Mouse (Mus musculus): ENCODE measurements around the gene Gm10277. TPM values are rescaled to one million over a fixed set of nuclear protein-coding genes. Genes with fewer than 3 reads are reported as not detected.

The Gm10277 gene
- total RNA-seq (2015) (not detected in 2 replicates), total RNA-seq (2017) (not detected in 2 replicates)

DNA sequence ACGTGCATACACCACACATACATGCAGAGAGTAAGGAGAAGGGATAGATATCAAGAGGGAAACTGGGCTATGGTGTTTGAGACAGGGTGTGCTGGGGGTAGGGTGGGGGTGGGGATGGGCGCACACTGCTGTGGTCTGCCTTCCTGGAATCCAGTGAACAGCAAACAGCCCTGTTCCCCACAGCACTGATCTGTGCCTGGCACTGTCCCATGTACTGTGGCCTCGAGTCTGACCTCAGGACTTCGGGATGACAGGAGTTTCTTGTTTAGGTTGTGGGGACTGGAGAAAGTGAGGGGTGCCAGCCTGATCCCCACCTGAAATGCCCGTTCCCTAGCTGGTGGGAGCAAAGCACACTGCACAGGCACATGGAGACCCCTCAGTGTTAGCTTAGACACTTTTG is at the start of gene Gm10277:
Gm10277 (minus strand) TSS at position 41 of the 400 bp plus-strand sequence.
- no peak for ATAC-seq (replicated peaks; ENCODE audit: poor library complexity)

- no peak for ATAC-seq (replicated peaks; ENCODE audit: poor library complexity)
Observed at GRCm38 (mm10) chr11:77836751-77837150, 49.2 kb upstream of the Gm10277 start.

DNA sequence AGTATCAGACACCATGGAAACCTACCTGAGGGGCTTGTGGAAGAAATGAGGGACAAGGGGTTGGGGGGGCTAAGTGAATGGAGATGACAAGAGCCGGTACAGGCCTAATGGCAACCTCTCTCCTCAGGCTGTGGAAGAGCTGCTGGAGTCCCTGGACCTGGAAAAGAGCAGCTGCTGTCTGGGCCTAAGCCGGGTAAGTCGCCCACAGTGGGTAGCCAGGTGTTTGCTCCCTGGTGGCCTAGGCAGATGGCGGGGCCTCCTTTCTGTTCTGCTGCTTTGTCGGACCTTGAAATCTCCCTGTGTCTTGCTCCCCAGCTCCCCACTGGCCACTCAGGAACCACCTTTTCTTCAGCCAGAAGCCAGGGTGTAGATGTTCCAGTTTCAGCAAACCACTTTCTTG is 48.7 kb upstream of the Gm10277 start:
- no peak for ATAC-seq (replicated peaks; ENCODE audit: poor library complexity)

DNA sequence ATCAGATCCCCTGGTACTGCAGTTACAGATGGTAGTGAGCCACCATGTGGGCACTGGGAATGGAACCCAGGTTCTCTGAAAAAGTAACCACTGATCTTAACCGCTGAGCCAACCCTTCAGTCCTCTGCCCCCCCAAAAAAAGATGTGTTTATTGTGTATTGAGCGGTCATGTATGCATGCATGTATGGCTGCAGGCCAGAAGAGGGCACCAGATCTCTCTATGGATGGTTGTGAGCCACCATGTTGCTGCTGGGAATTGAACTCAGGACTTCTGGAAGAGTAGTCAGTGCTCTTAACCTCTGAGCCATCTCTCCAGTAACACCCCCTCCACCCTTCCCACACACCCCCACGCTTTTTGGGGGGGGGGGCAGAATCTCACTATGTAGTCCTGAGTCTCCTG is 47.6 kb upstream of the Gm10277 start:
- ATAC-seq (replicated peaks; ENCODE audit: poor library complexity): no peak

GRCm38 (mm10) chr11:77832541-77832940 is 45.0 kb upstream of the Gm10277 start:
- no peak for ATAC-seq (replicated peaks; ENCODE audit: poor library complexity)

DNA sequence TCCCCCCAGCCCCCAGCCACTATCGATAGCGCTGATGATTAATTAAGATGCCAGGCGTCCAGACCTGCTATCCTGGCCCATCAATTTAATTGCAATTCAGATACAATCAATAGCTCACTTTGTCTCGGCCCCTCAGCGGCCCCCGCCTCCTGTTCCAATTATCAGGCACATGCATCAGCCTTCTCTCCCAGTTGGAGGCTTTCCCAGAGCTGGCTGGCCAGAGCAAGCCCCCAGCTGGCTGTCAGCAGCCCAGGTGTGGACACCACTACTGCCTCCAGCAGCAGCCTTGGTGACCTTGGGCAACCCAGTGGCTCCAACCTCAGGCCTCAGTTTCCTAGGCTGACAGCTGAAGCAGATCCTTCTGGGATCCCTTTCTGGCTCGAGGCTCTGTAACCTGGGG is 43.3 kb upstream of the Gm10277 start:
- no peak for ATAC-seq (replicated peaks; ENCODE audit: poor library complexity)

- ATAC-seq (replicated peaks; ENCODE audit: poor library complexity): no peak
Observed at GRCm38 (mm10) chr11:77829043-77829841, 41.7 kb upstream of the Gm10277 start.

DNA sequence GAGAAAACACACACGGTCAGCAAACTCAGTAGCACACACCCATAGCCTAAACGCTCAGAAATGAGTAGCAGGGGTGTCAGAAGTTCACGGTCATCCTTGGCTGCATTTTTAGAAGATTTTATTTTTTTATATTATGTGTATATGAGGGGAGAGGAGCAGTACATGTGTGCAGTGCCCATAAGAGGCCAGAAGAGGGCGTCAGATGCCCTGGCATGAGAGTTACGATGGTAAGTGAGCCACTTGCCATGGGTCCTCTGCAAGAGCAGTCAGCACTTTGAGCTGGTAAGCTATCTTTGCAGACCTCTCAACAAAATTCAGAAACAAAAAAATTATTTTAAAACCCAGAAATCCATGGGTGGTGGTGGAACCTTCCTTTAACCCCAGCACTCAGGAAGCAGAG is 40.6 kb upstream of the Gm10277 start:
- no peak for ATAC-seq (replicated peaks; ENCODE audit: poor library complexity)

- peak; percentile 79 for ATAC-seq (replicated peaks; ENCODE audit: poor library complexity)
Observed at GRCm38 (mm10) chr11:77827241-77827995, 39.9 kb upstream of the Gm10277 start.

DNA sequence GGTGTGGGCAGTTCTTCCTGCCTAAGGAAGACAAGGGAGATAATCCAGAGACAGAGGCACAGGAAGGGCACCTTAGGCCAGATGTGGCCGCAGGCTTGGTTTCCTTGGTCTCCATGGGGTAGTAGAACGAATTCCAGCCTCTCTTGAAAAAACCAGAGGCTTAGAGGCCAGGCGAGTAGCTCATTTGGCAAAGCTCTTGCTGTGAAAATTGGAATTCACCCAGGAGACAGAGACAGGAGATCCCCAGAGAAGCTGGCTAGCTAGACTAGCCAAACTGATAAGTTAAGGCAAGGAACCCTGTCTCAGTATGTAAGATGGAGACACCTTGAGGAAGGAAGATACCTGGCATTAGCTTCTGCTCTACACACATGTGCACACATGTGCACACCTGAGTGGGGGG is 38.8 kb upstream of the Gm10277 start:
- no peak for ATAC-seq (replicated peaks; ENCODE audit: poor library complexity)

- ATAC-seq (replicated peaks; ENCODE audit: poor library complexity): peak; percentile 64
Observed at GRCm38 (mm10) chr11:77825853-77826252, 38.3 kb upstream of the Gm10277 start.

GRCm38 (mm10) chr11:77822781-77823180 is 35.2 kb upstream of the Gm10277 start:
- peak; percentile 49 for ATAC-seq (replicated peaks; ENCODE audit: poor library complexity)

DNA sequence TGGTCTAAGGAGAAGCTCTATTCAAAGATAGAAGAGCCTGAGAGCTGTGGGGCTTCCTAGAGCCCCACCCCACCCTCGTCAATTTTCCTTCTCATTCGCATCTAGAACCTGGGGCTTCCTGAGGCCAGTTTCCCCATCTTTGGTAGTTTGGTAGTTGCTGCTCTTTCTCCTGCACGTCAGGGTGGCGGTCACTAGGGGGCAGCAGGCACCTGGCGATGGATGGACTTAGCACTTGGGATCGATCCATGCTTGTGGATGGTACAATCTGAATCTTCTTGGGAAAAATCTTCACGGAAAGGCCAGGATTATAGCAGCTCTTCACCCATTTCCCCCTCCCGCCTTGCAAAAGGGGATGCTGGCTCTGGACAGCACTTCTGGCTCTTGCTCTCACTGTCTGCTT is 34.1 kb upstream of the Gm10277 start:
- ATAC-seq (replicated peaks; ENCODE audit: poor library complexity): 0 out of 2 replicates have a peak, but pooled peaks have one; percentile 56

GRCm38 (mm10) chr11:77816003-77816402 is 28.5 kb upstream of the Gm10277 start:
- peak; percentile 98 for ATAC-seq (replicated peaks; ENCODE audit: poor library complexity)

- ATAC-seq (replicated peaks; ENCODE audit: poor library complexity): no peak
Observed at GRCm38 (mm10) chr11:77813969-77814368, 26.4 kb upstream of the Gm10277 start.

- 0 out of 2 replicates have a peak, but pooled peaks have one; percentile 48 for ATAC-seq (replicated peaks; ENCODE audit: poor library complexity)
Observed at GRCm38 (mm10) chr11:77810018-77810417, 22.5 kb upstream of the Gm10277 start.

DNA sequence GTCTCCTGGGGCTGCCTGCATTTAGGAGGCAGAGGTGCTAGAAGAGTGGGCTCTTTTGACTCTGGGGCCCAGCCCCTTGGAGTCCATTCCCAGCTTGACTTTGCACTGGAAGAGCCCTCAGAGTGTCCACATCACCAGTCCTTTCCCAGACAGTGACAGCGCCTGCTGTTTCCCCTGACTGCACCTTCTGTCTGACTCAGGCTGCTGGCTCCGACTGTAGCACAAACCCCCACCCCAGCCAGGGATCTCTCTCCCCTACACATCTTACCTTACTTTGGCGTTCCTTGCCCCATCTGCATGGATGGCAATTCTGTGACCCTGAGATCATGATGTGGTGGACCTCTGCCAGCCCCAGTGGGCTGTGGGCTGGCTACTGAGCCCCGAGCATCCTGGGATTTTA is 21.7 kb upstream of the Gm10277 start:
- no peak for ATAC-seq (replicated peaks; ENCODE audit: poor library complexity)

- no peak for ATAC-seq (replicated peaks; ENCODE audit: poor library complexity)
Observed at GRCm38 (mm10) chr11:77808051-77808465, 20.5 kb upstream of the Gm10277 start.

- no peak for ATAC-seq (replicated peaks; ENCODE audit: poor library complexity)
Observed at GRCm38 (mm10) chr11:77806855-77807254, 19.3 kb upstream of the Gm10277 start.

- ATAC-seq (replicated peaks; ENCODE audit: poor library complexity): no peak
Observed at GRCm38 (mm10) chr11:77806218-77806617, 18.7 kb upstream of the Gm10277 start.

GRCm38 (mm10) chr11:77802341-77802865 is 14.9 kb upstream of the Gm10277 start:
- ATAC-seq (replicated peaks; ENCODE audit: poor library complexity): peak; percentile 81

All from megakaryocyte progenitor cell, adult 5-6 weeks (primary cell).